Mouse (Mus musculus) kidney, adult 2 months (tissue): Measurements from ENCODE around the gene Ky. TPM values are rescaled to one million over a fixed set of nuclear protein-coding genes. Genes with fewer than 3 reads are reported as not detected.

Experiments used
- DNase-seq: peaks from one replicate; pipeline ENCODE4 v3.0.0; 2021
- H3K27ac ChIP-seq: fragments of 200-500 bp; 2 replicates; pipeline ENCODE4 v1.5.1; 2012; ENCODE audit warnings: low read depth, low read length, control low read depth, inconsistent platforms; ENCODE audit not compliant: insufficient read depth
- H3K27me3 ChIP-seq: fragments of 200-500 bp; replicated peaks from 2 replicates; pipeline ENCODE4 v1.6.1; 2012; ENCODE audit warnings: mild to moderate bottlenecking, moderate library complexity, low read length, inconsistent platforms; ENCODE audit not compliant: control insufficient read depth, insufficient read depth
- H3K36me3 ChIP-seq: fragments of 200-500 bp; 2 replicates; pipeline ENCODE4 v1.6.1; 2012; ENCODE audit warnings: mild to moderate bottlenecking, moderate library complexity, low read length, inconsistent platforms; ENCODE audit not compliant: control insufficient read depth, insufficient read depth
- H3K4me1 ChIP-seq: fragments of 200-500 bp; 2 replicates; pipeline ENCODE4 v1.6.1; 2011; ENCODE audit warnings: low read length; ENCODE audit not compliant: control insufficient read depth, insufficient read depth
- H3K4me3 ChIP-seq: fragments of 200-500 bp; 2 replicates; pipeline ENCODE4 v1.5.1; 2011; ENCODE audit warnings: mild to moderate bottlenecking, low read depth, low read length, control low read depth; ENCODE audit not compliant: insufficient read depth
- CTCF ChIP-seq: fragments of 200-500 bp; conservative IDR thresholded peaks from 2 replicates; pipeline ENCODE4 v1.5.1; 2011; ENCODE audit warnings: low read depth, mild to moderate bottlenecking, control low read depth, low read length, moderate library complexity, mixed read lengths; ENCODE audit not compliant: insufficient read depth, insufficient read length
- POLR2A ChIP-seq: fragments of 200-500 bp; IDR thresholded peaks from one replicate; pipeline ENCODE4 v1.6.1; 2011; ENCODE audit warnings: low read depth, low read length, control low read depth
- WGBS: fragments of 180-500 bp; shearing (Covaris S2); methylation state at CpG from one replicate; pipeline ENCODE4 v1.1.7; 2018; 5-methylcytosine and 5-hydroxymethylcytosine counted together
- polyA plus RNA-seq: library from polyadenylated mRNA; depleted of rRNA; stranded (reverse); fragments of >200 nt; gene quantifications from 2 replicates; pipeline ENCODE4 v1.2.3, GENCODE M21; 2012; rRNA removed

Ky gene
- polyA plus RNA-seq, 1 experiment, result 0.45 TPM

DNA sequence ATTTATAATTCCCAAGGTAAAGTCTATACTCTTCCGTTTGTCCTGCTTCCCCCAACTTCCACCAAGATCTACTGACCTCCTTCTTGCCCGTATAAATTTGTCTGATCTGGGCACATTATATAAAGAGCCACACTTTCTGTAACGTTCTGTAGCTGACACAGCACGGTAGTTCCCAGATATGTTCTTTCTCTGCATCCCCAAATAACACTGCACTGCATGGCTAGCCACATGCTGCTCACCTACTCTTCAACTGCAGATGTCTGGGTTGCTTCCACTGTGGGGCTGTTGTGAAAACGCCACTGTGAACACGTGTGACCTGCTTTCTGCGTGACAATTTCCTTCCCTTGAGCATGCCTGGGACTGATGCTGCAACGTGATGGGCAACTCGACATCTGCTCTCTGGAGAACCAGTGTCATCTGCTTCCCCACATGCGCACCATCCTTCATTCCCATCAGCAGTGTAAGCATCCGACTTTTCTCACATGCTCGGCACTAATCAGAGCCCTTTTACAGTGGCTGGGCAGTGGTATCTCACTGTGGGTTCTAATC, 76.4 kb downstream of the Ky start:
- no peak for TF ChIP-seq POLR2A
- no peak for TF ChIP-seq CTCF
- H3K36me3 ChIP-seq, result no peaks in the 10 kb centered on the region; the same call in 1 of the 2 replicates
- DNase-seq, result no peak
- H3K4me1 ChIP-seq, result no peaks in the 10 kb centered on the region
- H3K27ac ChIP-seq, result no peak overlapping the region
- WGBS, result 78% methylated on average over 12 of the region's 12 CpGs
- H3K4me3 ChIP-seq, result no peak overlapping the region
- H3K27me3 ChIP-seq, result no peaks in the 10 kb centered on the region

GRCm38 (mm10) chr9:102587347-102587746, 81.8 kb downstream of the Ky start:
- Histone ChIP-seq H3K27ac (no peak overlapping the region), H3K36me3 (peaks cover 5% of the 10 kb centered on the region), H3K4me3 (no peak overlapping the region), H3K27me3 (no peaks in the 10 kb centered on the region), H3K4me1 (no peaks in the 10 kb centered on the region)
- TF ChIP-seq CTCF, result no peak
- TF ChIP-seq POLR2A, result no peak
- no peak for DNase-seq
- 85% methylated on average over 5 of the region's 5 CpGs for WGBS

DNA sequence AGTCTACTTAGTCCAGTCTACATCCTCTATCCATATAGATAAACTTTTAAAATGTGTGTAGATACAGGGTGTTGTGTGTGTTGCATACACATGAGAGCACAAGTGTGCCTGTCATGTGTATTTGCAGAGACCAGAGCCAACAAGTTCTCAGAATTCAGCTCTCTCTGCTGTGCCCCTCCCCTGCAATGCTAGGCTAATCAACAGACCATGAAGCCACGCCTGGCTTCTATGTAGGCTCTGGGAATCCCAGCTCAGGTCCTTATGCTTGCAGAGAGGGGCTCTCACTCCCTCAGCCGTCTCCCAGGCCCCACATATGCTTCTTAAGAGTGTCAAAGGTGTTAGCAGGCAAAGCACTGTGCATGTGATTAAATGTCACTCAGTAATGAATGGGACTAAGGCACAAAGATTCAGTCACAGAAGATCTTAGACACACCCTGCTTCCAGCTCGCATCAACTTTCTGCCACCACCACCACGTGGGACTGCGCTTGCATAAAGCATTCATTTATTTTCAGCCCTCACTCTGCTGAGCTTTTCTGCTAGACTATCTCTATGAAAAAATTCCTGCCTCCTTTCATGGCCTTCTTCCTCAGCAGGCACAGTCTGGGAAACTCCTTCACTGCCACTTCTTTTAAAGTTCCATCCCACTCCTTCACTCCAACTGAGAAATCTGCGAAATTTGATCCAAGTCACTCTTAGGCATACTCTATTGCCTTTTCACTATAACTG, 89.3 kb downstream of the Ky start:
- 56% methylated on average over 6 of the region's 6 CpGs for WGBS
- TF ChIP-seq CTCF, result no peak
- no peak for TF ChIP-seq POLR2A
- peaks cover 6% of the 10 kb centered on the region for H3K36me3 ChIP-seq
- H3K27me3 ChIP-seq, result no peaks in the 10 kb centered on the region
- no peaks in the 10 kb centered on the region for H3K4me1 ChIP-seq
- H3K4me3 ChIP-seq, result no peak overlapping the region
- peak; percentile 78 for DNase-seq
- no peak overlapping the region for H3K27ac ChIP-seq

Other genes starting within 250 kb of the Ky start
- gene Ephb1, start 151.1 kb upstream of the Ky start, polyA plus RNA-seq, result 2.2 and 2.7 TPM in 2 replicates
- 136 and 225 TPM in 2 replicates for gene Anapc13, start 120.5 kb downstream of the Ky start, polyA plus RNA-seq
- 3.7 and 6.9 TPM in 2 replicates for gene Cep63, start 120.8 kb downstream of the Ky start, polyA plus RNA-seq
- 37.7 and 40.5 TPM in 2 replicates for gene Amotl2, start 210.9 kb downstream of the Ky start, polyA plus RNA-seq